Mouse (Mus musculus) kidney, adult 2 months (tissue): ENCODE data around the gene Sri.

Experiments used
- CTCF ChIP-seq: fragments of 200-500 bp; conservative IDR thresholded peaks from 2 replicates; pipeline ENCODE4 v1.5.1; 2011; ENCODE audit warnings: low read depth, mild to moderate bottlenecking, control low read depth, low read length, moderate library complexity, mixed read lengths; ENCODE audit not compliant: insufficient read depth, insufficient read length
- POLR2A ChIP-seq: fragments of 200-500 bp; IDR thresholded peaks from one replicate; pipeline ENCODE4 v1.6.1; 2011; ENCODE audit warnings: low read depth, low read length, control low read depth

DNA sequence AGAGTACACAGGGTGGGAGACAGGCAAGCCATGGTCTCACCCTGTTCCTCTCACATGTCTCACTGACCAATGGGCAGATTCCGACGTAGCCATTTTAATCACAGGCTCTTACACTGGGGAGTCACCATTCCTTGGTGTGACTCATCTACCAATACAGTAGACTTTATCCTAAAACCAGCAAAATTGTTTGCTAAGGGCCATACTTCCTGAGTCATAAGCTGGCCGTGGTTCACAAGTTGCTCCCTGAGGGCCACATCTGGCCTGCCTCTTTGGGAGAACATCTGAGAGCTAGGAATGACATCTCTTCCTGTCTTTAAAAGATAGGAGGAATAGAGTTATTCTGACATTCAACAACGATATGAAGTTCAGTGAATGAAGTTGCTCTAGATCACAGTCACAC, 7.9 kb downstream of the Sri start:
- TF ChIP-seq CTCF (no peak), POLR2A (no peak)
